Mouse (Mus musculus): Measurements from ENCODE around the gene Atxn7. TPM values are rescaled to one million over a fixed set of nuclear protein-coding genes. Genes with fewer than 3 reads are reported as not detected.

Gene Atxn7
- polyA plus RNA-seq, 1 experiment from 2014 or later = 6.6 TPM

GRCm38 (mm10) chr14:14064486-14065141, 103.4 kb downstream of the Atxn7 start:
- no peak for DNase-seq (ENCODE audit: low spot score)
- Histone ChIP-seq H3K36me3 (ENCODE audit: control insufficient read depth, insufficient read depth, low read length) (no peaks in the 10 kb centered on the region), H3K27ac (ENCODE audit: low read depth) (0 out of 2 replicates have a peak overlapping the region, but pooled peaks have one; percentile 5), H3K4me3 (ENCODE audit: low read depth, low read length) (no peak overlapping the region), H3K4me2 (ENCODE audit: low read length) (no peak overlapping the region), H3K4me1 (replicated peaks; ENCODE audit: control insufficient read depth, insufficient read depth, low read length) (peaks cover 4% of the 10 kb centered on the region; the same call in 1 of the 2 replicates), H3K9ac (ENCODE audit: low read length) (no peak overlapping the region), H3K27me3 (replicated peaks; ENCODE audit: control insufficient read depth, insufficient read depth, low read length) (no peaks in the 10 kb centered on the region), H3K9me3 (ENCODE audit: control insufficient read depth, low read length) (no peaks in the 10 kb centered on the region)
- WGBS = 32% methylated on average over 5 of the region's 5 CpGs
- no peak for ATAC-seq (replicated peaks; ENCODE audit: low FRiP score, low TSS enrichment, low read depth)

GRCm38 (mm10) chr14:14065142-14065498, 103.9 kb downstream of the Atxn7 start:
- no peak overlapping the region for H3K4me3 ChIP-seq (ENCODE audit: low read depth, low read length)
- H3K4me1 ChIP-seq (replicated peaks; ENCODE audit: control insufficient read depth, insufficient read depth, low read length) = peaks cover 4% of the 10 kb centered on the region; the same call in 1 of the 2 replicates
- no peaks in the 10 kb centered on the region for H3K9me3 ChIP-seq (ENCODE audit: control insufficient read depth, low read length)
- no peaks in the 10 kb centered on the region for H3K27me3 ChIP-seq (replicated peaks; ENCODE audit: control insufficient read depth, insufficient read depth, low read length)
- H3K36me3 ChIP-seq (ENCODE audit: control insufficient read depth, insufficient read depth, low read length) = no peaks in the 10 kb centered on the region
- ATAC-seq (replicated peaks; ENCODE audit: low FRiP score, low TSS enrichment, low read depth) = no peak
- WGBS = 53% methylated on average over 4 of the region's 4 CpGs
- DNase-seq (ENCODE audit: low spot score) = no peak
- 0 out of 2 replicates have a peak overlapping the region, but pooled peaks have one; percentile 5 for H3K27ac ChIP-seq (ENCODE audit: low read depth)
- H3K9ac ChIP-seq (ENCODE audit: low read length) = no peak overlapping the region
- H3K4me2 ChIP-seq (ENCODE audit: low read length) = no peak overlapping the region

- H3K27me3 ChIP-seq (replicated peaks; ENCODE audit: control insufficient read depth, insufficient read depth, low read length) = no peaks in the 10 kb centered on the region
- H3K36me3 ChIP-seq (ENCODE audit: control insufficient read depth, insufficient read depth, low read length) = no peaks in the 10 kb centered on the region
- no peak overlapping the region for H3K4me2 ChIP-seq (ENCODE audit: low read length)
- H3K9me3 ChIP-seq (ENCODE audit: control insufficient read depth, low read length) = no peaks in the 10 kb centered on the region
- peaks cover 8% of the 10 kb centered on the region; the same call in 1 of the 2 replicates for H3K4me1 ChIP-seq (replicated peaks; ENCODE audit: control insufficient read depth, insufficient read depth, low read length)
- DNase-seq (ENCODE audit: low spot score) (no peak), ATAC-seq (replicated peaks; ENCODE audit: low FRiP score, low TSS enrichment, low read depth) (no peak)
- no peak overlapping the region for H3K9ac ChIP-seq (ENCODE audit: low read length)
- no peak overlapping the region for H3K4me3 ChIP-seq (ENCODE audit: low read depth, low read length)
- no peak overlapping the region for H3K27ac ChIP-seq (ENCODE audit: low read depth)
- 80% methylated on average over 6 of the region's 6 CpGs for WGBS
These were observed 105.0 kb downstream of the Atxn7 start for GRCm38 (mm10) chr14:14066241-14066640.

- Histone ChIP-seq H3K27ac (ENCODE audit: low read depth) (peak overlapping the region; percentile 74), H3K9ac (ENCODE audit: low read length) (peak overlapping the region; percentile 27; the same call in 1 of the 2 replicates), H3K9me3 (ENCODE audit: control insufficient read depth, low read length) (no peaks in the 10 kb centered on the region), H3K4me1 (replicated peaks; ENCODE audit: control insufficient read depth, insufficient read depth, low read length) (peaks cover 12% of the 10 kb centered on the region; the same call in 1 of the 2 replicates), H3K36me3 (ENCODE audit: control insufficient read depth, insufficient read depth, low read length) (no peaks in the 10 kb centered on the region), H3K27me3 (replicated peaks; ENCODE audit: control insufficient read depth, insufficient read depth, low read length) (no peaks in the 10 kb centered on the region), H3K4me2 (ENCODE audit: low read length) (peak overlapping the region; percentile 33), H3K4me3 (ENCODE audit: low read depth, low read length) (peak overlapping the region; percentile 12; the same call in 1 of the 2 replicates)
- ATAC-seq (replicated peaks; ENCODE audit: low FRiP score, low TSS enrichment, low read depth) (peak; percentile 74), DNase-seq (ENCODE audit: low spot score) (peak; percentile 68)
- WGBS = 11% methylated on average over 10 of the region's 10 CpGs
These were observed 106.6 kb downstream of the Atxn7 start for GRCm38 (mm10) chr14:14067648-14068472.

GRCm38 (mm10) chr14:14068553-14068952, 107.3 kb downstream of the Atxn7 start:
- Histone ChIP-seq H3K4me3 (ENCODE audit: low read depth, low read length) (no peak overlapping the region), H3K27ac (ENCODE audit: low read depth) (peak overlapping the region; percentile 74), H3K27me3 (replicated peaks; ENCODE audit: control insufficient read depth, insufficient read depth, low read length) (no peaks in the 10 kb centered on the region), H3K36me3 (ENCODE audit: control insufficient read depth, insufficient read depth, low read length) (no peaks in the 10 kb centered on the region), H3K9me3 (ENCODE audit: control insufficient read depth, low read length) (no peaks in the 10 kb centered on the region), H3K4me1 (replicated peaks; ENCODE audit: control insufficient read depth, insufficient read depth, low read length) (peaks cover 12% of the 10 kb centered on the region; the same call in 1 of the 2 replicates), H3K9ac (ENCODE audit: low read length) (no peak overlapping the region), H3K4me2 (ENCODE audit: low read length) (peak overlapping the region; percentile 33)
- 43% methylated on average over 3 of the region's 3 CpGs for WGBS
- no peak for DNase-seq (ENCODE audit: low spot score)
- ATAC-seq (replicated peaks; ENCODE audit: low FRiP score, low TSS enrichment, low read depth) = no peak

GRCm38 (mm10) chr14:14070541-14071315, 109.5 kb downstream of the Atxn7 start:
- no peak for DNase-seq (ENCODE audit: low spot score)
- WGBS = 35% methylated on average over 6 of the region's 6 CpGs

GRCm38 (mm10) chr14:14071456-14071855, 110.2 kb downstream of the Atxn7 start:
- H3K27ac ChIP-seq (ENCODE audit: low read depth) = no peak overlapping the region
- no peak overlapping the region for H3K4me3 ChIP-seq (ENCODE audit: low read depth, low read length)
- H3K36me3 ChIP-seq (ENCODE audit: control insufficient read depth, insufficient read depth, low read length) = no peaks in the 10 kb centered on the region
- ATAC-seq (replicated peaks; ENCODE audit: low FRiP score, low TSS enrichment, low read depth) (no peak), DNase-seq (ENCODE audit: low spot score) (no peak)
- peaks cover 12% of the 10 kb centered on the region; the same call in 1 of the 2 replicates for H3K4me1 ChIP-seq (replicated peaks; ENCODE audit: control insufficient read depth, insufficient read depth, low read length)
- no peaks in the 10 kb centered on the region for H3K27me3 ChIP-seq (replicated peaks; ENCODE audit: control insufficient read depth, insufficient read depth, low read length)
- no peaks in the 10 kb centered on the region for H3K9me3 ChIP-seq (ENCODE audit: control insufficient read depth, low read length)
- H3K4me2 ChIP-seq (ENCODE audit: low read length) = no peak overlapping the region
- WGBS = 32% methylated on average over 4 of the region's 4 CpGs
- H3K9ac ChIP-seq (ENCODE audit: low read length) = no peak overlapping the region

More at GRCm38 (mm10) chr14:14070541-14071315, 109.5 kb downstream of the Atxn7 start:
- Histone ChIP-seq H3K9me3 (ENCODE audit: control insufficient read depth, low read length) (no peaks in the 10 kb centered on the region), H3K27ac (ENCODE audit: low read depth) (no peak overlapping the region), H3K36me3 (ENCODE audit: control insufficient read depth, insufficient read depth, low read length) (no peaks in the 10 kb centered on the region), H3K9ac (ENCODE audit: low read length) (no peak overlapping the region), H3K4me3 (ENCODE audit: low read depth, low read length) (no peak overlapping the region), H3K4me2 (ENCODE audit: low read length) (no peak overlapping the region), H3K4me1 (replicated peaks; ENCODE audit: control insufficient read depth, insufficient read depth, low read length) (peaks cover 12% of the 10 kb centered on the region; the same call in 1 of the 2 replicates), H3K27me3 (replicated peaks; ENCODE audit: control insufficient read depth, insufficient read depth, low read length) (no peaks in the 10 kb centered on the region)
- ATAC-seq (replicated peaks; ENCODE audit: low FRiP score, low TSS enrichment, low read depth) = no peak

- H3K36me3 ChIP-seq (ENCODE audit: control insufficient read depth, insufficient read depth, low read length) = no peaks in the 10 kb centered on the region
- 91% methylated on average over 6 of the region's 6 CpGs for WGBS
- ATAC-seq (replicated peaks; ENCODE audit: low FRiP score, low TSS enrichment, low read depth) (no peak), DNase-seq (ENCODE audit: low spot score) (no peak)
- H3K4me1 ChIP-seq (replicated peaks; ENCODE audit: control insufficient read depth, insufficient read depth, low read length) = no peaks in the 10 kb centered on the region
- no peak overlapping the region for H3K9ac ChIP-seq (ENCODE audit: low read length)
- no peaks in the 10 kb centered on the region for H3K9me3 ChIP-seq (ENCODE audit: control insufficient read depth, low read length)
- H3K4me3 ChIP-seq (ENCODE audit: low read depth, low read length) = no peak overlapping the region
- H3K27me3 ChIP-seq (replicated peaks; ENCODE audit: control insufficient read depth, insufficient read depth, low read length) = no peaks in the 10 kb centered on the region
- no peak overlapping the region for H3K4me2 ChIP-seq (ENCODE audit: low read length)
- H3K27ac ChIP-seq (ENCODE audit: low read depth) = no peak overlapping the region
These were observed 119.5 kb downstream of the Atxn7 start for GRCm38 (mm10) chr14:14080604-14081194.

Measured in intestine, embryonic 14.5 days (tissue).